Mouse (Mus musculus): ENCODE results near the gene Hip1. TPM values are rescaled to one million over a fixed set of nuclear protein-coding genes. Genes with fewer than 3 reads are reported as not detected.
A peak's percentile ranks its signal among the peaks of the same experiment; 100 is the strongest.

Gene Hip1
- total and polyA plus RNA-seq, 2 experiments from 2014 or later = 26.9 to 110 TPM

DNA sequence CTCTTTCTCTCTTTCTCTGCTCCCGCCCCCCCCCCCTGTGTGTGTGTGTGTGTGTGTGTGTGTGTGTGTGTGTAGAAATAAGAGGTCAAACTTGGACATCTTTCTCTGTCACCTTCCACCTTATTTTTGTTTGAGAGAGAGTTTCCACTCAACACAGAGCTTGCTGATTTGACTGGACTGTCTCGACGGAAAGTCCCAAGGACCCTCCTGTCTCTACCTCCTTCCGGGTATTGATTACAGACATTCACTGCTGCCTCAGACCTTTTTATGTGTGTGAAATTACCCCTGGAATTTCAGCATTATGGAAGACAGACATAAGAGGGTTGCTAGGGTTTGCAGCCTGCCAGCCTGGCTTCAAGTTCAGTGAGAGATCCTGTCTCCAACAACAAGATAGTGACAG, 11.3 kb upstream of the Hip1 start:
- no peaks in the 10 kb centered on the region for H3K36me3 ChIP-seq (ENCODE audit: insufficient read depth, low read length)

DNA sequence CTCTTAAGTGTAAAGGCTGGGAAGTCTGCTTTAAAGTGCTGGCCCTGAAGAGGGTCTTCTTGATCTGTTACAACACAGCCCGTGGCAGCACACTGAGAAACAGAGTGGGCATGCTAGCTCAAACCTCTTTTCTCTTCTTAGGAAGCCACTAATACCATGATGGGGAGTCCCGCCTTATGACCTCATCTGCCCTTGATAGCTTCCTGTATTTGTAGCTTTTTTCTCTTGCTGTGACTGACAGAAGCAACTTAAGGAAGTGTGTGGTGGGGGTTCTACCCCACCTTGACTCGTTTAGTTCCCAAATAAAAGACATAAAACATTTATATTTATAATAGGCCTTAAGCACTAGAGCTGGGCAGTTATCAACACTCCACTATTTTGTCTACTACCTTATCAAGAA, 6.7 kb upstream of the Hip1 start:
- H3K4me1 ChIP-seq (ENCODE audit: insufficient read depth, low read length) = no peaks in the 10 kb centered on the region
- H3K36me3 ChIP-seq (ENCODE audit: insufficient read depth, low read length) = no peaks in the 10 kb centered on the region
- H3K4me3 ChIP-seq (ENCODE audit: low read length) = no peak overlapping the region
- H3K27me3 ChIP-seq (ENCODE audit: insufficient read depth, low read length) = no peaks in the 10 kb centered on the region
- H3K9ac ChIP-seq (replicated peaks; ENCODE audit: low read length) = no peak overlapping the region
- no peak overlapping the region for H3K4me2 ChIP-seq (ENCODE audit: low read depth, low read length)
- 77% methylated on average over 3 of the region's 3 CpGs for WGBS
- TF ChIP-seq CTCF (IDR thresholded peaks at IDR 0.05; ENCODE audit: low read depth) = no peak
- H3K27ac ChIP-seq = no peak overlapping the region
- no peak for DNase-seq (ENCODE audit: low spot score)
- H3K9me3 ChIP-seq (ENCODE audit: low read length) = no peaks in the 10 kb centered on the region
- no peak for ATAC-seq

More for the DNA sequence above, 11.3 kb upstream of the Hip1 start:
- no peak overlapping the region for H3K27ac ChIP-seq
- DNase-seq (ENCODE audit: low spot score) = no peak
- WGBS = 77% methylated on average over 3 of the region's 4 CpGs
- H3K9me3 ChIP-seq (ENCODE audit: low read length) = no peaks in the 10 kb centered on the region
- no peak for TF ChIP-seq CTCF (IDR thresholded peaks at IDR 0.05; ENCODE audit: low read depth)
- no peaks in the 10 kb centered on the region for H3K4me1 ChIP-seq (ENCODE audit: insufficient read depth, low read length)
- no peak for ATAC-seq
- no peak overlapping the region for H3K4me3 ChIP-seq (ENCODE audit: low read length)
- no peak overlapping the region for H3K9ac ChIP-seq (replicated peaks; ENCODE audit: low read length)
- no peak overlapping the region for H3K4me2 ChIP-seq (ENCODE audit: low read depth, low read length)
- no peaks in the 10 kb centered on the region for H3K27me3 ChIP-seq (ENCODE audit: insufficient read depth, low read length)

DNA sequence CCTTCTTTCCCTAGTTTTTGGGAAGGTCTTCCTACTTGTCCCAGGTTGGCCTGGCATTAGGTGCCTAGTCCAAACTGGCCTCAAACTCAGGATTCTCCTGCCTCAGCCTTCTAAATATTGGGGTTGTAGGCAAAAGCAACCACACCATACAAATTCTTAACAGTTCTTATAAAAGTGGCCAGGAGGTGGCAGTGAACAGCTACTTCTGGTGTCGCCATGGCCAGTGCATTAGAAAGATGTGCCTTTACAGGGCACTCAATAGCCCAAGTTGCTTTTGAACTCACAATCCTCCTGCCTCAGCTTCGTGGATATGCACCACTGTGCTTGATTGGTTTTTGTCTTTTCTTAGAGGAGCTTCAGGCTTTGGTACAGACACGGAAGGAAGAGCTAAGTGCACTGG, 6.0 kb upstream of the Hip1 start:
- TF ChIP-seq CTCF (IDR thresholded peaks at IDR 0.05; ENCODE audit: low read depth) = peak; percentile 63

DNA sequence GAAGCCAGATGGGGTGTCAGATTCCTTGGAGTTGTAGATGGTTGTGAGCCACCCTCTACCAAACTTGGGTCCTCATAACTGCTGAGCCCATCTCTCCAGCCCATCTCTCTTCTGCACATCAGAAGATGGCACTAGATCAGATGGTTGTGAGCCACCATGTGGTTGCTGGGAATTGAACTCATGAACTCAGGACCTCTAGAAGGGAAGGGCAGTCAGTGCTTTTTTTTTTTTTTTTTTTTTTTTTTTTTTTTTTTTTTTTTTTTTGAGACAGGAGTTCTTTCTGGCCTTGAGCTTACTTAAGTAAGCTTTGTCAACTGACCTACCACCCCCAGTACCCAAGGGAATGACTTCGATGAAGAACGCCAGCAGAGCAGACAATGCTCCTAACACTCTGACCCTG, 3.1 kb upstream of the Hip1 start:
- H3K4me3 ChIP-seq (ENCODE audit: low read length) = no peak overlapping the region
- H3K36me3 ChIP-seq (ENCODE audit: insufficient read depth, low read length) = no peaks in the 10 kb centered on the region
- no peak overlapping the region for H3K9ac ChIP-seq (replicated peaks; ENCODE audit: low read length)
- no peak overlapping the region for H3K27ac ChIP-seq
- no peak overlapping the region for H3K4me2 ChIP-seq (ENCODE audit: low read depth, low read length)
- H3K4me1 ChIP-seq (ENCODE audit: insufficient read depth, low read length) = 0 out of 2 replicates have a peak, but pooled peaks cover 3% of the 10 kb centered on the region
- no peaks in the 10 kb centered on the region for H3K27me3 ChIP-seq (ENCODE audit: insufficient read depth, low read length)
- H3K9me3 ChIP-seq (ENCODE audit: low read length) = no peaks in the 10 kb centered on the region
- 93% methylated on average over 2 of the region's 2 CpGs for WGBS
- DNase-seq (ENCODE audit: low spot score) = no peak
- TF ChIP-seq CTCF (IDR thresholded peaks at IDR 0.05; ENCODE audit: low read depth) = no peak
- ATAC-seq = no peak

More for the DNA sequence above, 6.0 kb upstream of the Hip1 start:
- no peaks in the 10 kb centered on the region for H3K36me3 ChIP-seq (ENCODE audit: insufficient read depth, low read length)
- no peak overlapping the region for H3K4me2 ChIP-seq (ENCODE audit: low read depth, low read length)
- H3K9ac ChIP-seq (replicated peaks; ENCODE audit: low read length) = no peak overlapping the region
- H3K27me3 ChIP-seq (ENCODE audit: insufficient read depth, low read length) = no peaks in the 10 kb centered on the region
- H3K9me3 ChIP-seq (ENCODE audit: low read length) = no peaks in the 10 kb centered on the region
- H3K27ac ChIP-seq = no peak overlapping the region
- H3K4me3 ChIP-seq (ENCODE audit: low read length) = no peak overlapping the region
- peak; percentile 50 for DNase-seq (ENCODE audit: low spot score)
- WGBS = 31% methylated on average over 3 of the region's 3 CpGs
- no peaks in the 10 kb centered on the region for H3K4me1 ChIP-seq (ENCODE audit: insufficient read depth, low read length)
- no peak for ATAC-seq

DNA sequence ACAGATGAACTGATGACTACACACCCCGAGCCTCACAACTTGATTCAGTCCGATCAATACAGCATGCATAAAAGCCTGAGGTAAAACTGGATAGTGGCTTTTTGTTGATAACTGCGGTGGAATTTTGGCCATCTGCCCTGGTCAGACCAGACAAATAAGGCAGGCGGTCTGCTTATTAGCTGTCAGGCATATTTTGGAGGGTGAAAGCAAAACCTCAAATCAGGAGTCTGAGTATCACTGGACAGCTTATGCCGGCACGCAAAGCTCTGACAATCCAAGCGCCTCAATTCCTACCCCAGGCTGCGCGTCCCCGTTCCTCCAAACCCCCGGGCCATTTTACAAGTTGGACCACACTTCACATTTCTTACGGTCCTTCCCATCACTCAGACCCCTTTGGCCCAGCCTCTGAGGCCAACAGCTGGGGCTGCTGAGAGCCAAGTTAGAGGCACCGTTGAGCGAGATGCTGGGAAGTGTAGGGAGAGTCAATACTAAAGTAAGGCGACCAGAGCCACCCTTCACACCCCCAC, 825 bp downstream of the Hip1 start:
- Histone ChIP-seq H3K9ac (replicated peaks; ENCODE audit: low read length) (peak overlapping the region; percentile 68), H3K36me3 (ENCODE audit: insufficient read depth, low read length) (no peaks in the 10 kb centered on the region), H3K4me1 (ENCODE audit: insufficient read depth, low read length) (0 out of 2 replicates have a peak, but pooled peaks cover 3% of the 10 kb centered on the region), H3K4me3 (ENCODE audit: low read length) (peak overlapping the region; percentile 77), H3K27ac (no peak overlapping the region), H3K9me3 (ENCODE audit: low read length) (no peaks in the 10 kb centered on the region), H3K27me3 (ENCODE audit: insufficient read depth, low read length) (no peaks in the 10 kb centered on the region), H3K4me2 (ENCODE audit: low read depth, low read length) (peak overlapping the region; percentile 99)
- ATAC-seq (no peak), DNase-seq (ENCODE audit: low spot score) (peak; percentile 12)
- no peak for TF ChIP-seq CTCF (IDR thresholded peaks at IDR 0.05; ENCODE audit: low read depth)
- 3% methylated on average over 15 of the region's 15 CpGs for WGBS

DNA sequence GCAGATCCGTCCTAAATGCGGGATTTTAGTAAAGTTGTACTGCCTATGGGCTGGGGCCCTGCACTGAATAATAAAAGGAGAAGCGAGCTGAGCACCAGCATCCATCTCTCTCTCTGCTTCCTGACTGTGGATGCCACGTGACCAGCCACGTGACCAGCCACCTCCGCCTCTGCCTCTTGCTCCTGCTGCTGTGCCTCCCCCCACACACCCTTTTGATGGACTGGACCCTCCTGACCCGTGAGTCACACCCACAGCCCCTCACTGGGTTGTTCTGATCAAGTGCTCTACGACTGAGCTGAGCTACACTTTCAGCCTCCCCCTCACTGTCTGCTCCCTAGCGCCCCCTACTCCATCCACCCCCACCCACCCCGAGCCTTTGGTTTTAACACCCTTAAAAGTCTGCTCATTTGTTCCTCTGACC, 7.1 kb downstream of the Hip1 start:
- WGBS = 78% methylated on average over 10 of the region's 10 CpGs

DNA sequence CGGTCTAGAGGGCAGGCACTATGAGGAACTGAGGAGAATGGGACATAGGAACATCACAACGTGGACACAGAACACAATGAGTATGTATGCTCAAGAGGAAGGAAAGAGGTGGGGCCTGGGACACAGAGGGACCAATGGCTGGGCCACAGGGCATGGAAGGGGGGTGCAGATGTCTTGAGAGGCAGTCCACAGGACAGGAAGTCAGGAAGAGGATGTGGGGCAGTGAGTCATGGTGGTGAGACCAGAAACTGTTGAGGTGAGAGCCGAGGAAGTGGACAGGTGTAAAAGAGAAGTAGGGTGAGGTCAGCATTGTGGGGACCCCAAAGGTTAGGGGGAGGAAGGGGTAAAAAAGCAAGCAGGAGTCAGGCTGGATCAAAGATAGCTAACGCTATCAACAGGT, 7.6 kb downstream of the Hip1 start:
- Histone ChIP-seq H3K27ac (no peak overlapping the region), H3K4me3 (ENCODE audit: low read length) (no peak overlapping the region), H3K36me3 (ENCODE audit: insufficient read depth, low read length) (no peaks in the 10 kb centered on the region), H3K4me2 (ENCODE audit: low read depth, low read length) (no peak overlapping the region), H3K9ac (replicated peaks; ENCODE audit: low read length) (no peak overlapping the region), H3K27me3 (ENCODE audit: insufficient read depth, low read length) (no peaks in the 10 kb centered on the region), H3K9me3 (ENCODE audit: low read length) (no peaks in the 10 kb centered on the region), H3K4me1 (ENCODE audit: insufficient read depth, low read length) (0 out of 2 replicates have a peak, but pooled peaks cover 3% of the 10 kb centered on the region)
- TF ChIP-seq CTCF (IDR thresholded peaks at IDR 0.05; ENCODE audit: low read depth) = no peak
- 84% methylated on average over 4 of the region's 4 CpGs for WGBS
- ATAC-seq (no peak), DNase-seq (ENCODE audit: low spot score) (no peak)

More for the DNA sequence above, 7.1 kb downstream of the Hip1 start:
- H3K4me2 ChIP-seq (ENCODE audit: low read depth, low read length) = no peak overlapping the region
- no peak for ATAC-seq
- no peaks in the 10 kb centered on the region for H3K9me3 ChIP-seq (ENCODE audit: low read length)
- no peaks in the 10 kb centered on the region for H3K27me3 ChIP-seq (ENCODE audit: insufficient read depth, low read length)
- H3K4me3 ChIP-seq (ENCODE audit: low read length) = no peak overlapping the region
- DNase-seq (ENCODE audit: low spot score) = no peak
- no peaks in the 10 kb centered on the region for H3K36me3 ChIP-seq (ENCODE audit: insufficient read depth, low read length)
- TF ChIP-seq CTCF (IDR thresholded peaks at IDR 0.05; ENCODE audit: low read depth) = no peak
- 0 out of 2 replicates have a peak, but pooled peaks cover 3% of the 10 kb centered on the region for H3K4me1 ChIP-seq (ENCODE audit: insufficient read depth, low read length)
- H3K27ac ChIP-seq = no peak overlapping the region
- no peak overlapping the region for H3K9ac ChIP-seq (replicated peaks; ENCODE audit: low read length)

All from hindbrain, postnatal 0 days (tissue).